Mouse (Mus musculus) right cerebral cortex, postnatal 10 days (tissue): Measurements from ENCODE around the gene Acoxl.

ENCODE experiments used
- DNase-seq, 2 experiments: peaks; one replicate each; pipeline ENCODE4 v3.0.0; 2021; ENCODE audit warnings: low spot score in 2 of 2

Acoxl gene

DNA sequence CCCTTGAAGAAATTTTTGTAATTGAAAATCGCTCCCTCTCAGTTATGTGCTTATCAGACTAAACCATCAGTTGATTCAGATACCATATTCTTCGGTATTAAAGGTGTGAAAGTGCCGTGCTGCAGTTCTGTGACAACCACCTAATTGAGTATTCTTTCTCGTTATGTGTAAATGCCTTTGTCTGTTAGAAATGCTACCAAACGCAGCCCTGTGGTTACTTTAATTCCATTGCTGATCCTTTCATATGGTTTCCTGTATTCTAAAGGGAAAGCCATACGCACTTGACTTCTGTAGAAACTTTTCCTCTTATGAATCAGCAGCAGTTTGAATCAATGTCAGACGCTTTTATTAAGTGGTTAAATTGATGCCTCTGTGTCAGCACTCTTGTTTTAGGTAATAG, 278.9 kb downstream of the Acoxl start:
- DNase-seq: no peak

DNA sequence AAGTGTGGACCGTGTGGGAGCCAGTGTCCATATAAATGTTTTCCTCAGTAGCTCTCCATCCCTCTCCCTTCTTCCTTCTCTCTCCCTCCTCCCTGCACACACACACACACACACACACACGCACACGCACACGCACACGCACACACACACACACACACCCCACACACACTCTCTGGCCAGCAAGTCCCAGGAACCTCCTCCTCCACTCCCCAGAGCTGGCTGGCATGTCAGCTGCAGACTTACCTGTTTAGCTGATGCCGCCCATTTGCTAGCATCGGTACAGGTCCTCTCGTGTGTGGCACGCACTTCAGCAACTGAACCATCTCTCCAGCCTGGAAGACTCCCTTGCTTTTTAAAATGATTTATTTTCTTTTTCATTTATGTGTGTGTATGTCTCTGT, 280.3 kb downstream of the Acoxl start:
- DNase-seq: no peak

DNA sequence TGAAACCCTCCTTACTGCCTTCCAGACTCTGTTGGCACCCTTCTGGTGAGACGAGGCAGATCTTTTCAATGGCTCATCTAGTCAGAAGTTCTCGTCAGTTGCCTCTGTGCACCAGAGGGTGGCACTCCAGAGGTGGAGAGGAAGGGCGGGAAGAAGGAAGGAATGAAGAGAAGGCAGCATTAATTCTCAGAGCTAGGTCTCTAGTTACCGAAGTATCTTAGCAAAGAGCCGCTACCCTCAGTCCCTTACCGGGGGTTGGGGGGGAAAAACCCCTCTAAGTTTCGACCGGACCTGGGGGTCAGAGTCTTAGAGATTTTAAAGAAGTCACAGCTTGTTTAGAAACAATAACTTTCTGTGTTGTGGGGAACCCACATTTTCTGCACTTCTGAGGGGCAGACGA, 283.8 kb downstream of the Acoxl start:
- DNase-seq: peak; percentile 63 to 76

DNA sequence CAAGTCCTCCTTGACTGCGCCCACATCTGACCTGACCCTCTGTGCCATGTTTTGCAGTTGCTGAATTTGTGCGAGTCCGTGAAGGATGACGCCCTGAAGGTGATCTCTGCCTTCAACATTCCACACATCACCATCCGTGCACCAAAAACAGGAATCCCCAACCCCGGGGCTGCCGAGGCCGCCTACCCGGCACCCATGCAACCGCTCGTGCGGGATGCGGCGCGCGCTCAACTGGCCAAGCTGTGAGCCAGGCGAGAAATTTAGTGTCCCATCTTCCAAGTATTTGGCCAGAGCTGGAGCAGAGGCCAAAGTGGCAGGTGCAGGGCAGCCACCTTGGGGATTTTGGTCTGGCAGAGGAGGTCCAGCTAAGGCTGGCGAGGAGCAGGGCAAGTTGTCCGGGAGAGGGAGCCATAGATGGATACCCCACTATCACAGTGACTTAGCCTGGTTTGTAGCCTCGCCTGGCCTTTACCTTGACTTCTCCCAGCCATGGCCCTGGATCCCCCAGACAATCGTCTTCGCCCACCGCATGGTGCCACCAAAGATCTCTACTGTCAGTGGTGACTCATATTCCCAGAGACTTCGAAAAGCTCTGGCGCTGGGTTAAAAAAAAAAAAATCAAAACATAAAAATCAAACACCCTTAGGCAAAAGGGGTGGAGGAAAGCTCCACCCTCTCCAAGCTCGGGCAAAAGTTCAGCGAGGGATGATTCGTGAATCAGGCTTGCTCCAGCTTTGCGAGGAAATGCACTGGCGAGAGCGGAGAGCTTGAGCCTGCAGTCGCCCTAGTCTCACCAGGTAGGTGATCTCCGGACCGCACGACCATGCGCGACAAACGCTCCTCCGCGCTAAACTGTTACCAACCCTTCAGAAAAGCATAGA, 284.5 kb downstream of the Acoxl start:
- peak; percentile 26 to 30 for DNase-seq

DNA sequence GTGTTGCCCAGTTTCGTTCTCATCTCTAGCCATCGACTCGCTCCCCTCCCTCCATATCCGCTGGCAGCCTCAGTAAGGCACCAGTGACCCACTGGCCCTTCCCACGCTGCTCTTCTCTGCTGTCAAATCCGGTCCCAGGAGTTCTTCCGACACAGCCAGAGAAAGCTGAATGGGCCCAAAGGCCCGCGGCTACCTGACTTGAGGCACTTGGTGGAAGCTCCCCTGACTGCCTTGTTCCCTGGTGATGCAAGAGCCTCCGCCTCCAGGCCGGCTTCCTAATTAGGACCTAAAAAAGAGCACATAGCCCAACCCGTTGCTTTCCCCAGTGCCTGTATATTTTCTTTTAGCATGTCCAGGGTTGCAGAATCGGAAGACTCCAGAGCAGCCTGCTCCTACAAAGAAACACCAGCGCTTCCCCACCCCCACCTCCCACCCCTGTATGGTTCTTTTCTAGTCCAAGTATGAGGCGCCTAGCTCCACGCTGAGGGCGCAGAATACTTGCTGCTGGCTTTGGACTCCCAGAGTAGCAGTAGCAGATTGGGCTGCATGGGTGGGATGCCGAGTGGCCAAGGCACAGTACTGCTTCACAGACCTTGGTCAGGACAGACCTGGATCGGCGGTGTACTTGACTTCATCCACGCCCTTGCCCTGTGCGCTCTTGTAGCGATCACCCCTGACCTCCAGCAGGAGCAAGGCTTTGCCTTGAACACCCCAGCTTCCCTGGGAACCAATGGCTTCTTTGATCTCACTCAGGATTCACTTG, 285.4 kb downstream of the Acoxl start:
- DNase-seq: peak in 1 of 2 experiments; percentile 34

DNA sequence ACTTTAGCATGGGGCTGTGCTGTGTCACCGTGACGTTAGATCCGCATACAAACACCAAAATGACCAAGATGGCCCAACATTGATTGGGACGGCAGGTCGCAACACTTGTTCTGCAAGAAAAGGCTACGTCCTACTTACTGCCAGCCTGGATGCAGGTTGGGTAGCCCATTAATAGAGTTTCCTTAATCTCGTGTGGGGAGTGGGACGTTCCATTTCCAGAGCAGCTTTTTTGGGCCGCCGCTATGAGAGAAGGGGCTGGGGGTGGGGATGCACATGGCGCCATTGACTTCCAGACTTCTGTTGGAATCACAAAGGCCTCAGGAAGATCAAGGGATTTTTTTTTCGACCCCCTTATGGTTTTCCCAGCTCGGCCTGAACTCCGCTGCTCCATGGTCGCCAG, 286.0 kb downstream of the Acoxl start:
- DNase-seq: no peak

DNA sequence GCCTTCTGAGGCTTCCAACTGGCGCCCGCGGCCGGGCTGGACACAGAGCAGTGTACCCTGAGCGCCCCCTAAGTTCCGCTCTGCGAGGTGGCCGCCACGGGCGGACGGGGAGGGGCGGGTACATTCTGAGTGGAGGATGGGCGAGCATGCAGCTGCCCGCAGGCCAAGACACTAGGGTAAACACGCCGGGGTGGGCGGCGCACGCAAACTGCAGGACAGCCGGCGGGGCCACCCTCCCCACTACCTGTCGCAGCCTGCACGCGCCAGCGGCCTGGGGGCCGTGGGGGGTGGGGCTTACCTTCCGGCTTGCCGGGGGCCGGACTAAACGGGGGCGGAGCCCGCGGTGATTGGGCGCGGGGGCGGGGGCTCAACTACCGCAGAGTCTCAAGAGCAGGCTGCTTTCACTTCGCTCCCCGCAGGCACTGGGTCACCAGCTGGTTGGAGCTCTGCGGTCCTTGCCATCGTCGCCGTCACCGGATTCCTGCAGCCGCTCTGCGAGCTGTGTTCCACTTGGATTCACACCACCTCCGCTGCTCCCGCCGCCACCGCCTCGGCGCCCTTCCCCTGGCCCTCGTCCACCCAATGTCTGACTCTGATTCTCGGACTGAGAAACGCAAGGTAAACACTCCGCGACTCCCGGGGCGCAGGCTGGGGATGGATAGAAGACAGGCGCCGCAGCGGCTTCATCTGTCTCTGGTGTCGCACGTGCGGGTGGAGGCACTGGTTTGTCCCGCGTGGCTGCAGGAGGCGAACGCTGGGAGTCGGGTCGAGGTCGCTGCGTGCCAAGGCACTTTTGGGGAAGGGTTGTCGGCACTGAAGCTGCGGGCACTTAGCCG, 287.2 kb downstream of the Acoxl start, which contains the start of gene Bcl2l11:
Bcl2l11 (plus strand) TSS at position 404 of the 836 bp plus-strand sequence.
- DNase-seq: peak; percentile 94 to 95

DNA sequence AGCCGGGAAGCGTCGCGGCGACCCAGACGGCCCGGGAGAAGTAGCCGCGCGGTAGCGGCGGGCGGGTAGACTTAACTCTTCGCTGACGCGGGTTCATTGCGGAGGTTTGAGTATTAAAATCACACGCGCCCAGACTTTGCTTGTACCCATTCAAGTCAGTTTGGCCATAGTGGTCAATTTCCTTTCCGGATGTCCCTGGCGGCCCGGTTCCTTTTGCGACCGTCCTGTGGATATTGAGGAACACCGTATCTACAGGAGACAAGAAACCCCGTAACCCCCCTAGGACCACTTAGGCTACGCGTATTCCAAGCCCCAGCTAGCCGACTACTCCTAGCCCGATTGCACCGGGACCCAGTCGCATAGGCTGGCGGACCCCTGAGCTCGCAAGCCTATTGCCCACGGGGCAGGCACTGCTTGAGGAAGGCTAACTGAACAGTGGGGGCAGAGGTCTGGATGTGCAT, 287.9 kb downstream of the Acoxl start:
- peak; percentile 30 to 31 for DNase-seq

DNA sequence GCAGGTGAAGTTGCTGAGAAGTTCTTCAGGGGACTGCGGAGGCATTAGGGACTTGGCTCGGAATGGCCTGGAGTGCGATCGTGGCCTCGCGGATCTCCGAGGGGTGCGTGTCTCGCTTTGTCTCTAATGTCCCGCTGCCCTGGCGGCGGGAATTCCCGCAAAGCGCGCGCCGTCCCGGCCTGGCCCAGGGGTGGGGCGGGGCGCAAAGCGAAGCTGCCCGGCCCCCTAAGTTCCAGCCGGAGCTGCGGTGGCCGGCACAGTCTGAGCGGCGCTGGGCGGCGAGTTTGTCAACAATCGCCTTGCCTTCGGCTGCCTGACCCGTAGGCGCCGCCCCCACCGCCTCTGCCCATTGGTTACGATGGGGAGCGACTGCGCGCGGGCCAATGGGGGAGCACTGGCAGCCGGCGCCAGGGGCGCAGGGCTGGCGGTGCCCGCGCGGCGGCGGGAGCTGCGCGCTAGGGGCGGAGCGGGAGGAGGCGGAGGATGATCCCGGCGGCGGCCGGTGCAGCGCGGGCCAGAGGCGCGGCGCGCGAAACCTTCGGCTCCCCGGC, 288.5 kb downstream of the Acoxl start:
- peak; percentile 94 for DNase-seq

DNA sequence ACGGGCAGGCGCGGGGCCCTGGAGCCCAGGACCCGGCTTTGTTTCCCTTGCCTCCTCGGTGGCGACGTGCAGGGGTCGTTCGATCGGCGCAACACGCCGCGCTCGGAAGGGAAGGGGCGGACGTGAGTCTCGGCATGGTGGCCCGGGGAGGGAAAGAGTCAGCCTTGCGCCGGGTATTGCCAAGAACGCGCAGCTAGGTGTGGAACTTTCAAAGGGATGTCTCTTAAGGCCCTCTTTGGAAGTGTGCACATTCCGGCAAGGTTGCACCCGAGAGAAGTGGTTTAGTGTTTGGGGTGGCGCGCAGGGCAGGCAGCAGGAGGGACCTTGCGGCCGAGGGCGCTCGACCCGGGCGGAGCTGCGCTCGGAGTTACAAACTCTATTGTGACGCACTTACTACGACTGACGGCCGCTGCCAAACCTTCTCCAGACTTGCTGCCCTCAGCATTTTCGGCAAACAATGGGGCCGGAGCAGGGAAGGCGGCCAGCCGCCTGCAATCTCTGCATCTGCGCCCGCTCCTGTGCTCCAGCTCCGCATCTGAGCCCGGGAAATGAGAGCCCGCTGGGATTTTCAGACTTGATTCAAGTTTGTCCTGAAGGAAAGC, 289.1 kb downstream of the Acoxl start:
- DNase-seq: peak; percentile 69 to 74

DNA sequence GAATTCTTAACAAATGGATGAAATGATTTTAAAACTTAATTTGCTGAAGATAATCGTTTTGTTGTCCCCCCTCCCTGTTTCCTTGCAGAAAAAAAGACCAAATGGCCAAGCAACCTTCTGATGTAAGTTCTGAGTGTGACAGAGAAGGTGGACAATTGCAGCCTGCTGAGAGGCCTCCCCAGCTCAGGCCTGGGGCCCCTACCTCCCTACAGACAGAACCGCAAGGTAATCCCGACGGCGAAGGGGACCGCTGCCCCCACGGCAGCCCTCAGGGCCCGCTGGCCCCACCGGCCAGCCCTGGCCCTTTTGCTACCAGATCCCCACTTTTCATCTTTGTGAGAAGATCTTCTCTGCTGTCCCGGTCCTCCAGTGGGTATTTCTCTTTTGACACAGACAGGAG, 289.9 kb downstream of the Acoxl start:
- no peak for DNase-seq

DNA sequence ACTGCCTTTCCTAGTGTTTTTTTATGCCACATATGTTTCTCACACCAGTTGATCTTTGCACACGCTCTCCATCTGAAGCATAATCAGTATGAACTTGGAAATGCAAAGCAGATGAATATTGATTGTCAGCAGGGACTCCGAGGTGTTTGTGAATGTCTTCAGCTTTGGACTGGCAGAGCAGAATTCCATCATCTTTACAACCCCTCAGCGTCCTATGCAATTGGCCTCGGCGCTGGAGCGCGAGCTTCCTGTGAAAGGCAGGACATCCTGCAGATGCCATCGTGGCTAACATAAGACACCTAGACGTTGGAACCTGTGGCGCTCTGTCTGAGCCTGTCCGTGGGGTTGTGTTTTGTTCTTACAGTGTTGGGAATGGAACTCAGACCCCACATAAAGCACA, 292.8 kb downstream of the Acoxl start:
- DNase-seq: no peak

DNA sequence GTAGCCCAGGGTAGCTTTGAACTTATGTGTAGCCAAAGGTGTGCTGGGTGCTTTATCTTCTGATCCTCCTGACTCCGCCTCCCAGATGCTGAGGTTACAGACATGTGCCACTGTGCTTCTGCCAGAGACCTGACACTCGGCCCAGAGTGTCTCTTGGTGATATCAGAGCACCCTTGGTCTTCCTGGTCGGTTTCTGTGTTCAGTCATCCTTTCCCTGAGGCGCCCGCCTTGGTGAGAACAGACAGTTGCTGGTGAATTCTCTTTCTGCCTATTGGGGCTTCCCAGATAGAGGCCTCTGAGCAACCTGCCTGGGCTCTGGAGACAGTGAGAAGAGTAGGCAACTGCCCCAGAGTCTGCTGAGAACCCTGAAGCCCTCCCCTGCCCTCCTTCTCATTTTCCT, 294.0 kb downstream of the Acoxl start:
- DNase-seq: no peak

DNA sequence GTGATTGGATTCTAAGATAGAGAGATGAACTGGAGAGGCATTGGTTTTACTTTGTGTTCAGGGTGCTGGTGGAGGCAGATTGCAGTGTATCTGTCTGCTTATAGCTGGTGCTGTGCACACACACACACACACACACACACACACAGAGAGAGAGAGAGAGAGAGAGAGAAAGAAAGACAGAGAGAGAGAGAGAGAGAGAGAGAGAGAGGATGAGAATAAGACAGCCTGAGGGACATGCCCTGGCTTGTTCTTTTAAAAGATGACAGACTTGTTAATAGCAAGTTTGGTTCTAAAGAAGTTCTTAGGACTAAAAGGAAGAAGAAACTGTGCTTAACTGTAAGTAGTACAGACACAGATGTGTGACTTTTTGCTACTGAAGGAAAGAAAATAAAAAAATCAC, 295.2 kb downstream of the Acoxl start:
- DNase-seq: no peak

DNA sequence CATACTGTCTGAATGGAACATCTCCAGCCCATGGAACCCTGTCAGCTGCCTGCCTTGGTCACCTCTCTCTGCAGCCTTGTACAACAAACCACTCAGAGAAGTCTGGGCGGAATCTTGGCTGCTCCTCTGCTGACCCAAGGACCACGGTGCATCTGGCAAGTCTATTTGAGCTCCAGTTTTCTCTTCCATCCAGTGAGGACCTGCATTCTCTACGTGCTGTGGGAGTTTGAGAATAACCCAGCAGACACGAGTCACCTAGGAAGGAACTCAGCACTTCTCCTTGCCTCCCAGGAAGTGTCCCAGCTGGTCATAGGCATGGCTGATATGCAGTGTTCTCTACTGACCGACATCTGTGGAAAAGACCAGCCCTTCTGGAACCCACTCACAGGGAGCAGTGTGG, 295.8 kb downstream of the Acoxl start:
- no peak for DNase-seq

DNA sequence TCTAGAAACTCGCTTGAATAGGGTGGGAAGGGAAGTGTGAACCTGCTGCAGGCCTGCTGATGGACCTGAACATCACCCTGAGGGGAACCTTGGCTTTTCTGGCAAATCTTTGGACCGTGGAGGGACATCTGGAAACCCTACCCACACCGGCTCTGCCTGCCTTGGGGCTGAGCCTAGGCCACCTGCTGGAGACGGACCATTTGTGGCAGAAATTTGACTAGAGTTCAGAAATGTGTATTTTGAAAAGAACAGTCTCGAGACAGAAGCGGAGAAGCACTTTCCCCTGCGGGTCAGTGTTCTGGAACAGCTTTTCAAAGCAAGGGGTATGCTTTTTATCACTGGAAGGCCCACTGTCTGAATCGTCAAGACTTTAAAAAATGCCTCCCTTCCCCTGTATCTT, 296.3 kb downstream of the Acoxl start:
- DNase-seq: no peak

DNA sequence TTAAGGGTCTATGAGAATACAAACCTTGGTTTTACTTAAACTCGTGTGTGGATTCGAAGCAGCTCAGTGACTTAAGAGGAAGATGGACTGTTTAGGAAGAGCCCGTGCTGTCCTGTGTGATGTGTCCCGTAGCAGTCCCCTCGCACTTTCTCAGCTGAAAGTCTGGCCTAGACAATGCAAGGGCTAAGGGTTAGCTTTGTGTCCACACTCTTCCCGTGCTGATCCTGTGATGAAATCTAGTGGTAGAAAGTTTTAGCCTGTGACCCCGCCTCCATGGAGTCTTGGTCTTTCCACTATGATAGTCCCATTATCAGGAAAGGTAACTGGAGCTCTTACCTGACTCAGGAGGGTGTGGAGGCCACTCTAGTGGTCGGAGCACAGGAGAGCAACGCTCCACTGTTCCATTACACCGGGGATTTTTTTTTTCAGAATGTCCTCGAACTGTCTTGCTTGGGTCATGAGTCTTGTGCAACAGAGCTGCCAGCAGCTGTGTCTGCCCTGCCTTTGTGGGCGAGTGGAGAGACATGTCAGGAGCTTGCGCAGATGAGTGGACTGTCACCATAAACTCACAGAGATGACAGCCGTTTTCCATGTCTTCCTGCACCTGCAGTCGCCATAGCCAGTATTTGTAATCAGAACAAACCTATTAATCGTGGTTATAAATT, 298.2 kb downstream of the Acoxl start:
- DNase-seq: no peak

DNA sequence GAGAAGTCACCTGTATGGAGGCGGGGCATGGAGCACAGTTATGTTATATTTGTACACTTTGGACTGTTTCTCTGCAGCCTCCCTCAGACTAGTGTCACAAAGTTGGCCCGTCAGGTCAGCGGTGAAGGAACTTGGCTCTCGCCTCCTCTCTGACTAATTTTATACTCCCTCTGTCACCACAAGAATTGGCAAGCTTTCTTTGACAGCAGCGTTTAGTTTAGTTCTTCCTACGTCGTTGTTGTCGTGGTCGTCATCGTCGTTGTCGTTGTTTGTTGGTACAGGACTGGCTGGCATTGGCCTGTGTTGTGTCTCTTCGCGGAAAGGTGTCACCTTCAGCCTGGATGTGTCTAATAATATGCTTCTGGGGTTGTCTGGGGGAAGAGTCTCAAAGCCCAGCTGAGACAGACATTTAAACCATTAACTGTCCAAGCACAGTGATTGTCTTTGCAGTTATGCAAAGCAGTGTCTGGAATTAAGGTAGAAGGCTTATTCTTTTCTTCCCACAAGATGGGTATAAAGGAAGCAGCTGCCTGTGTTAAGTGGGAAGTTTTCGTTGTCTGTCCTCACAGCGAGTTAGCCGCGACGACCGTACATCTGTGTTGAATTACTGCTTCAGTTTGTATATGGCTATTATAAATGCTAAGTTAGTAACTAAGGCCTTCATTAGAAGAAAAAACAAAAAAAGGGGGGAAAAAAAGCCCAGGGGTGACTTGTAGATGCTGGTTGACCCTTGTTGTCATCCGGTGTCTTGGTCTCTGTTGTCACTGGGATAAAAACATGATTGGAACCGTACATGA, 299.0 kb downstream of the Acoxl start:
- DNase-seq: no peak

DNA sequence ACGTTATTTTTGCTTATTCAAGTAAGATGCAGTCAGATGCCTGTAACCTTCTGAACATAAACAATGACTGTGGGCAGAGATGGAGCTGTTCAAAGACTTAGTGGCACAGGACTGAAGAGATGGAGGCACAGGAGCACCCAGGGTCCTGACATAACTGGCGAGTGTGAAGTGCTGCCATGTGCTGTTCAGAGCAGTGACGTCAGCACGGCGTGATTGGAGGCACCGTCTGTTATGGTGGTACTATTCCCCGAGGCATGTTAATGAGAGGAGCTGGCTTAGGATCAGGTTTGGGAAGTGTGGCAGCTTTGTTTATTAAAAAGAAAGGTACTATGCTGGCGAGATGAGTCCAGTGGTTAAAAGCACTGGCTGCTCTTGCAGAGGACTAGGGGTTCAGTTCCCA, 300.2 kb downstream of the Acoxl start:
- DNase-seq: no peak

DNA sequence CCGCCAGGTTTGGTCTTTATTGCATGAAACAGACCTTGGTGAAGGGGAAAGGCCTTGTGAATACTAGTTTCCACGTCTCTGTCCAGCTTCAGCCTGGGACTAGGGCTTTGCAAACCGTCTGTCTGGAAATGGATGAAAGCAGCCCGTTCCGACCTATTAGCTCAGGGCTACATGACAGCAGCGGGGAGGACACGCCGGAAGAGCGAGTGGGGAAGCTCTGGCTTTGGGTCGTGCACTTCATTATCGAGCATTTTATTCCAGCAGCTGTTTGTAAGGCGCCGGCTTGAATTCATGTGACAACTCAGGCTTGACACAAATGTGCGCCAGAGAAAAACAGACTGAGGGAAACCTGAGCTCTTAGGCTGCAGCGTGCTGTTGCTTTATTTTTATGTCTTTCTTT, 301.1 kb downstream of the Acoxl start:
- DNase-seq: no peak
